Mouse (Mus musculus) megakaryocyte, embryonic 14.5 days (primary cell): ENCODE measurements at regions not wholly inside any gene's neighbourhood (a gene's known extent, or its start where the extent isn't known, plus 50 kb on each side); places are given as distances from the start of the nearest gene placed in this dataset.

Experiments
- FLI1 ChIP-seq: IDR thresholded peaks from 2 replicates; pipeline ENCODE4 v1.6.1; 2012; ENCODE audit warnings: low read length, inconsistent platforms, mixed read lengths
- GATA1 ChIP-seq: IDR thresholded peaks from 3 replicates; pipeline ENCODE4 v1.6.1; 2012; ENCODE audit warnings: mixed read lengths, low read length, inconsistent platforms, borderline replicate concordance

DNA sequence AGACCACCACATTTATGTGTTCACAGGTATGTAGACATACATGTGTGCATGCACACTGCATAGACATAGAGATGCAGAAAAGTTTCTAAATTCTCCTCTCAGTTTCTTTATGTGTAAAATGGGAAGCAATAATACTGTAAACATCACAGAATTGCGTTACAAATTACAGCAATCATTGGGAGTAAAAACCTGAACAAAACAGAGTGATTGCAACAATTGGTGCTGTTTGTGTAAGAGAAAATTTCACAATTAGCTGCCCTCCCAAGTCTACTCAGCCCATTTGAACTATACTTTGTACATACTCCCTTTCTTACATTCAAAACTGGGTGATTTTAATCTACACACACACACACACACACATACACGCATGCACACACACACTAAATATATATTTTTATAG, 3480.8 kb upstream of the Gm7489 start:
- no peak for TF ChIP-seq GATA1
- no peak for TF ChIP-seq FLI1
